Mouse (Mus musculus) monocyte, adult 59 days (primary cell): ENCODE measurements around the gene Pdha2. TPM values are rescaled to one million over a fixed set of nuclear protein-coding genes. Genes with fewer than 3 reads are reported as not detected.

Experiments
- total RNA-seq, 2 experiments: library from RNA; stranded (reverse); gene quantifications; one replicate each; pipeline ENCODE4 v1.2.4; 2023

The Pdha2 gene
- not detected for total RNA-seq

GRCm38 (mm10) chr3:141212255-141212654 is at the start of gene Pdha2:
Gene Pdha2, minus strand, starts transcription at chr3:141212355.

